Mouse (Mus musculus) thymus, adult 2 months (tissue): Measurements from ENCODE around the gene Pkp2.

ENCODE experiments used
- CTCF ChIP-seq: fragments of 200-500 bp; IDR thresholded peaks from 2 replicates; pipeline ENCODE4 v1.5.1; 2012; ENCODE audit warnings: mild to moderate bottlenecking, control low read depth, low read length, moderate library complexity, borderline replicate concordance; ENCODE audit not compliant: control insufficient read depth, poor library complexity, insufficient read depth; ENCODE audit errors: extremely low read depth
- POLR2A ChIP-seq: fragments of 200-500 bp; IDR thresholded peaks from 2 replicates; pipeline ENCODE4 v1.6.1; 2012; ENCODE audit warnings: mild to moderate bottlenecking, low read length, control low read depth, moderate library complexity; ENCODE audit not compliant: control insufficient read depth, poor library complexity, insufficient read depth; ENCODE audit errors: extremely low read depth

- TF ChIP-seq CTCF: no peak
- TF ChIP-seq POLR2A: no peak
Measured at GRCm38 (mm10) chr16:16272978-16273377, 59.9 kb downstream of the Pkp2 start.
